Mouse (Mus musculus) ES-Bruce4 (cell line): ENCODE results near the gene Gpc2. TPM values are rescaled to one million over a fixed set of nuclear protein-coding genes. Genes with fewer than 3 reads are reported as not detected.

Experiments used
- H3K27ac ChIP-seq: 2 replicates; pipeline ENCODE4 v1.5.1; 2012; ENCODE audit warnings: low read length, inconsistent platforms; ENCODE audit not compliant: insufficient read depth
- H3K27me3 ChIP-seq: 2 replicates; pipeline ENCODE4 v1.6.1; 2012; ENCODE audit warnings: mild to moderate bottlenecking, low read length, inconsistent platforms; ENCODE audit not compliant: control insufficient read depth, poor library complexity, insufficient read depth, severe bottlenecking
- H3K36me3 ChIP-seq: 2 replicates; pipeline ENCODE4 v1.6.1; 2012; ENCODE audit warnings: inconsistent platforms, mild to moderate bottlenecking, low read length, moderate library complexity; ENCODE audit not compliant: control insufficient read depth, poor library complexity, insufficient read depth, severe bottlenecking
- H3K4me1 ChIP-seq: one replicate; pipeline ENCODE4 v1.8.1; 2011; ENCODE audit warnings: low read length; ENCODE audit not compliant: control insufficient read depth, insufficient read depth
- H3K4me3 ChIP-seq: 2 replicates; pipeline ENCODE4 v1.5.1; 2011; ENCODE audit warnings: low read depth, mild to moderate bottlenecking, low read length
- H3K9ac ChIP-seq: 2 replicates; pipeline ENCODE4 v1.6.1; 2012; ENCODE audit warnings: low read depth, mild to moderate bottlenecking, inconsistent platforms; ENCODE audit not compliant: poor library complexity, severe bottlenecking
- H3K9me3 ChIP-seq: replicated peaks from 2 replicates; pipeline ENCODE4 v1.6.1; 2012; ENCODE audit warnings: mild to moderate bottlenecking, low read length, inconsistent platforms; ENCODE audit not compliant: control insufficient read depth, poor library complexity, insufficient read depth, severe bottlenecking
- CTCF ChIP-seq: IDR thresholded peaks from one replicate; pipeline ENCODE4 v1.8.1; 2011; ENCODE audit warnings: low read depth, low read length
- EP300 ChIP-seq: IDR thresholded peaks from 2 replicates; pipeline ENCODE4 v1.6.1; 2011; ENCODE audit warnings: low read depth, low read length; ENCODE audit not compliant: insufficient read depth
- POLR2A ChIP-seq: IDR thresholded peaks from one replicate; pipeline ENCODE4 v1.8.1; 2011; ENCODE audit warnings: low read length; ENCODE audit not compliant: insufficient read depth
- polyA plus RNA-seq: library from polyadenylated mRNA; stranded (reverse); fragments of >200 nt; gene quantifications from 2 replicates; pipeline ENCODE4 v1.2.4, GENCODE M21; 2011; ENCODE audit warnings: low read depth; ENCODE audit not compliant: missing spikeins, insufficient read depth, insufficient read length

Gene Gpc2
- polyA plus RNA-seq, 1 experiment = 14.6 TPM

GRCm38 (mm10) chr5:138264207-138264578, 15.6 kb downstream of the Gpc2 start:
- Histone ChIP-seq H3K4me3 (peak overlapping the region; percentile 84), H3K27ac (no peak overlapping the region), H3K27me3 (no peaks in the 10 kb centered on the region), H3K36me3 (peaks cover 9% of the 10 kb centered on the region; the same call in 1 of the 2 replicates), H3K4me1 (no peaks in the 10 kb centered on the region), H3K9ac (peak overlapping the region; percentile 88), H3K9me3 (no peaks in the 10 kb centered on the region)
- TF ChIP-seq EP300 (no peak), POLR2A (no peak), CTCF (no peak)

DNA sequence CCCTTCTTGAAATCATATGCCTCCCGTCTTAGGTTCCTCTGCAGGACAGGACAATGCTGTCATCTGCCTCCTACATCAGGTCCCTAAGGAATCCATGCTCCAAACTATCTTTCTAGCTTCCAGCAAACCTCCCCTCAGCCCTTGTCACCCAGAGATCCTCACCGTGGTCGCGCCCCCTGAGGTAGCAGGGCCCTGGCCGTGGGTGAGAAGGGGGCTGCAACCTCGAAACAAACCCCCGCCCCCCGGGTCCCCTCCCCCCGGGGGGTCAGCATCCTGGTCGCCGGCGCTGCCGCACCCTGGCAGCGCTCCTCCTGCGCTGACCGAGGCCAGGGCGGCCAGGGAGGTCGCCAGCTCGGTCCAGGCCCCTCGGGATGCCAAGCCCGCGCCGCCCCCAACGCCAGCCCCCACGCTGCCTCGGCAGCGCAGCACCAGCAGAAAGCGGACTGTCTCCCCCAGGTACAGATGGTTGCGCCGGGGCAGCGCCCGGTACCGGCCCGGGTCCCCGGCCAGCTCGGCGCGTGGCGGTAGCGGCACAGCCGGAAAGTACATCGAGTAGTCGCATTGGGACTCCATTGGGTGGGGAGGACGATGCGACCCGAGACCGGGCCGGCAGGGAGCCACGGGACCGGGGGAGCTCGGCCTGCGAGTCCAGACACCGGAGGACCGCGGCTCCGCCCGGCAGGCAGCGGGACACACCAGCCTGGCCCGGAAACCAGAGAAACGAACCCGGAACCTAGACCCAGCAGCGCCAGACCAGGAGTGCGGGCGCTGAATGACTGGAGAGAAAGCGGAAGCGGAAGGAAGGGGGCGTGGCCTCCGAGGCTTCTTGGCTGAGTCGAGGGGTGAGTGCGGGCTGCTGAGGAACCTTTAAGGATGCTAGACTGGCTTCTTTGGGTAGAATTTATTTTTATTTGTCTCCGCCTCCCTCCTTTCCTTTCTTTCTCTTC, 16.3 kb downstream of the Gpc2 start, which contains the start of gene BC037034:
TSS of gene BC037034 (minus strand) at position 774 of the 947 bp plus-strand sequence.
- no peaks in the 10 kb centered on the region for H3K4me1 ChIP-seq
- peaks cover 10% of the 10 kb centered on the region; the same call in 1 of the 2 replicates for H3K36me3 ChIP-seq
- H3K4me3 ChIP-seq = peak within 1 kb of the TSS; percentile 84
- H3K9ac ChIP-seq = peak within 1 kb of the TSS; percentile 88
- no peaks in the 10 kb centered on the region for H3K27me3 ChIP-seq
- H3K27ac ChIP-seq = no peak within 1 kb of the TSS
- TF ChIP-seq POLR2A (peak; percentile 68), CTCF (no peak)
- no peaks in the 10 kb centered on the region for H3K9me3 ChIP-seq

DNA sequence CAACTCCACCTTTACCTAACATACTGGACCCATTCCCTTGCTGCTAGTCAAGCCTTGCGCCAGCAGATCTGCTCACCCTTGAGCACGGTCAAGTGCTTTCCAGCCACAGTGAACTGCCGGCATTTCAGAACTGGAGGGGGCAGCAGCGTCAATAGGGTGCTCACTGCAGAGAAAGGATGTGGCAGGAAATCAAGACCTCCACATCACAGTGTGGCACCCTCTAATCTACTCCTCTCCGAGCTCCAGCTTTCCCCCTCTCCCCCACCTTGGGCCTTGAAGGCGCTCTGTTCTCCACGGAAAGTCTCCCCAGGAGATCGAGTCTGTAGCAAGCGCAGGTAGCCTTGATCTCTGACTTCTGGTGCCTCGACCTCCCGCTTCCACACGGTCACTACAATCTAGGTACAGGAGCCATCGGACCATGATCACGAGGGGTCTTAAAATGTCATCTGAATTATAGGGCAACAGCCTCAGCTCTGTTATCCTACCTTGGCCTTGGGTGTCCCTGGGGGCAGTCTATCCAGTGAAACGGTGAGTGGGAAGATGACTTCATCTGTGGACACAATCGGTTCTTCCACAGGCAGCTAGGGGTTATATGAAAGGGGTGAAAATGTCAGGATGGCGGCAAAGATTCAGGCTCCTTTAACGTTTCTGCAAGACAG, 17.1 kb downstream of the Gpc2 start:
- Histone ChIP-seq H3K4me3 (peak overlapping the region; percentile 84), H3K27ac (no peak overlapping the region), H3K27me3 (no peaks in the 10 kb centered on the region), H3K9me3 (no peaks in the 10 kb centered on the region), H3K9ac (peak overlapping the region; percentile 88), H3K36me3 (peaks cover 10% of the 10 kb centered on the region; the same call in 1 of the 2 replicates), H3K4me1 (no peaks in the 10 kb centered on the region)
- TF ChIP-seq POLR2A (no peak), EP300 (no peak), CTCF (no peak)

GRCm38 (mm10) chr5:138262001-138262400, 17.8 kb downstream of the Gpc2 start:
- Histone ChIP-seq H3K9ac (no peak overlapping the region), H3K9me3 (no peaks in the 10 kb centered on the region), H3K27ac (no peak overlapping the region), H3K36me3 (peaks cover 10% of the 10 kb centered on the region; the same call in 1 of the 2 replicates), H3K27me3 (no peaks in the 10 kb centered on the region), H3K4me3 (no peak overlapping the region), H3K4me1 (no peaks in the 10 kb centered on the region)
- TF ChIP-seq CTCF = no peak
- no peak for TF ChIP-seq EP300
- no peak for TF ChIP-seq POLR2A

DNA sequence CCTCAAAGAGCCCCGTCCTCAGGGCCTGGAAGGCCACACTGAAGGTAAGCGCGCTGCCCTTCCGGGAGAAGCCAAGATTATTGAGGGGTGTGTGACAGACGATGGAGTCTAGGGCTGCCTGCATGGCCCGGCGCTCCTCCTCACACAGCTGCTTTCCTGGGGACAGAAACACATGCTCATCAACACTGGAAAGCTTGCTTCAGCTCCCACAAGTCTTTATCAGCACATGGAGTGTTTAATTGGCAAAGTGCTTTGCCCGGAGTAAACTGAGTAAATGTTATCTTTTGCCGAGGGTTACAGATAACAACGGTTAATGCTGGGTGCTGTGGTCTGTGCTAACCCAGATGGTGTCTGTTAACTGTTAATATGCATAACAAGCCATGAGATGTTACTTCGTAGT, 19.0 kb downstream of the Gpc2 start:
- H3K36me3 ChIP-seq = peaks cover 10% of the 10 kb centered on the region; the same call in 1 of the 2 replicates
- H3K9me3 ChIP-seq = no peaks in the 10 kb centered on the region
- no peak overlapping the region for H3K4me3 ChIP-seq
- H3K27ac ChIP-seq = no peak overlapping the region
- H3K9ac ChIP-seq = no peak overlapping the region
- H3K4me1 ChIP-seq = no peaks in the 10 kb centered on the region
- TF ChIP-seq POLR2A (no peak), EP300 (no peak), CTCF (no peak)
- no peaks in the 10 kb centered on the region for H3K27me3 ChIP-seq
